Mouse (Mus musculus): ENCODE measurements around the gene Nelfa. TPM values are rescaled to one million over a fixed set of nuclear protein-coding genes. Genes with fewer than 3 reads are reported as not detected.
A peak's percentile ranks its signal among the peaks of the same experiment; 100 is the strongest.
"Not testable (repeated sequence)": the region's sequence is repeated elsewhere in the genome, so short reads cannot be mapped to it uniquely, and the experiment has no call there.

The Nelfa gene
- total RNA-seq (2021) = 10 to 100 TPM in 1 of 2 experiments, 1 to 10 TPM in 1; 9.8 to 10.1 TPM

- DNase-seq = peak; percentile 96 to 98
- intact Hi-C loops (cut with DNase I) = loop anchor here (5.0 to 10.0 kb wide), 6 partner anchors 114 to 729 kb away; partner anchors contain the start of genes Grk4, Letm1, Mxd4 and Nop14
These were observed at the start of gene Nelfa for GRCm38 (mm10) chr5:33936120-33936707. Gene Nelfa (minus strand): TSS chr5:33936413.

GRCm38 (mm10) chr5:33983309-33984121, 47.3 kb upstream of the Nelfa start, which contains the start of gene Gm1673:
Gene Gm1673 (plus strand): TSS chr5:33983433.
- intact Hi-C loops (cut with DNase I) = no loop called here
- peak; percentile 76 to 77 for DNase-seq

GRCm38 (mm10) chr5:33982731-33983259, 46.6 kb upstream of the Nelfa start:
- DNase-seq = no peak
- intact Hi-C loops (cut with DNase I) = no loop called here

- DNase-seq = no peak
- intact Hi-C loops (cut with DNase I) = no loop called here
These were observed 40.1 kb upstream of the Nelfa start for GRCm38 (mm10) chr5:33976267-33976666.

- intact Hi-C loops (cut with DNase I) = no loop called here
- no peak for DNase-seq
These were observed 38.5 kb upstream of the Nelfa start for GRCm38 (mm10) chr5:33974736-33975135.

GRCm38 (mm10) chr5:33959382-33959781, 23.2 kb upstream of the Nelfa start:
- DNase-seq = no peak

GRCm38 (mm10) chr5:33955868-33956267, 19.7 kb upstream of the Nelfa start:
- intact Hi-C loops (cut with DNase I) = loop anchor here (5.0 kb wide), 1 partner anchor 274 kb away; no protein-coding TSS in a partner anchor
- no peak for DNase-seq

More at GRCm38 (mm10) chr5:33959382-33959781, 23.2 kb upstream of the Nelfa start:
- intact Hi-C loops (cut with DNase I) = loop anchor here (5.0 kb wide), 1 partner anchor 277 kb away; no protein-coding TSS in a partner anchor

- peak; percentile 78 to 81 for DNase-seq
- intact Hi-C loops (cut with DNase I) = no loop called here
These were observed 18.1 kb upstream of the Nelfa start for GRCm38 (mm10) chr5:33954354-33954753.

- intact Hi-C loops (cut with DNase I) = no loop called here
- DNase-seq = no peak
These were observed 17.4 kb upstream of the Nelfa start for GRCm38 (mm10) chr5:33953471-33954185.

GRCm38 (mm10) chr5:33948314-33948713, 12.1 kb upstream of the Nelfa start:
- intact Hi-C loops (cut with DNase I) = no loop called here
- DNase-seq = no peak

- intact Hi-C loops (cut with DNase I); DNase-seq: not testable (repeated sequence)
These were observed 10.8 kb upstream of the Nelfa start for GRCm38 (mm10) chr5:33947035-33947434.

- intact Hi-C loops (cut with DNase I) = loop anchor here (5.0 to 10.0 kb wide), 6 partner anchors 116 to 726 kb away; partner anchors contain the start of genes Grk4, Letm1, Mxd4 and Nop14
- DNase-seq = peak; percentile 23 to 41
These were observed 2.2 kb upstream of the Nelfa start for GRCm38 (mm10) chr5:33938448-33938847.

- intact Hi-C loops (cut with DNase I) = loop anchor here (5.0 to 10.0 kb wide), 6 partner anchors 115 to 728 kb away; partner anchors contain the start of genes Grk4, Letm1, Mxd4 and Nop14
- DNase-seq = no peak
These were observed 1.0 kb upstream of the Nelfa start for GRCm38 (mm10) chr5:33937230-33937629.

- intact Hi-C loops (cut with DNase I) = loop anchor here (5.0 to 10.0 kb wide), 6 partner anchors 113 to 729 kb away; partner anchors contain the start of genes Grk4, Letm1, Mxd4 and Nop14
- no peak for DNase-seq
These were observed 507 bp downstream of the Nelfa start for GRCm38 (mm10) chr5:33935700-33936111.

GRCm38 (mm10) chr5:33934877-33935276, 1.3 kb downstream of the Nelfa start:
- no peak for DNase-seq
- intact Hi-C loops (cut with DNase I) = loop anchor here (5.0 to 10.0 kb wide), 6 partner anchors 113 to 730 kb away; partner anchors contain the start of genes Grk4, Letm1, Mxd4 and Nop14

- intact Hi-C loops (cut with DNase I) = loop anchor here (10.0 kb wide), 4 partner anchors 251 to 731 kb away; partner anchors contain the start of genes Grk4, Mxd4, Nop14 and Slbp
- no peak for DNase-seq
These were observed 2.1 kb downstream of the Nelfa start for GRCm38 (mm10) chr5:33934081-33934480.

- no peak for DNase-seq
- intact Hi-C loops (cut with DNase I) = loop anchor here (10.0 kb wide), 4 partner anchors 252 to 732 kb away; partner anchors contain the start of genes Grk4, Mxd4, Nop14 and Slbp
These were observed 3.8 kb downstream of the Nelfa start for GRCm38 (mm10) chr5:33932413-33932812.

- no peak for DNase-seq
- intact Hi-C loops (cut with DNase I) = no loop called here
These were observed 10.0 kb downstream of the Nelfa start for GRCm38 (mm10) chr5:33926170-33926569.

GRCm38 (mm10) chr5:33922566-33922965, 13.6 kb downstream of the Nelfa start:
- intact Hi-C loops (cut with DNase I) = no loop called here
- DNase-seq = no peak

Measured in heart, postnatal 36 days (tissue).